Mouse (Mus musculus) CH12.LX (cell line): ENCODE data around the gene Ppp1r8. TPM values are rescaled to one million over a fixed set of nuclear protein-coding genes. Genes with fewer than 3 reads are reported as not detected.

Experiments
- DNase-seq: peaks from one replicate; pipeline ENCODE4 v3.0.0-alpha.2; 2013; ENCODE audit errors: extremely low read depth
- H3K27ac ChIP-seq: 2 replicates; pipeline ENCODE4 v1.5.1; 2012; ENCODE audit warnings: low read depth, mild to moderate bottlenecking, control low read depth, moderate library complexity; ENCODE audit not compliant: insufficient read depth
- H3K27me3 ChIP-seq: replicated peaks from 2 replicates; pipeline ENCODE3; 2012; ENCODE audit warnings: inconsistent platforms
- H3K36me3 ChIP-seq, 2 experiments: replicated peaks in 1 of 2; 2 replicates each; pipeline versions ENCODE3 to v1.6.1; 2012; ENCODE audit warnings: inconsistent platforms in 1 of 2, low read length in 1 of 2, mild to moderate bottlenecking in 1 of 2, mixed read lengths in 1 of 2, moderate library complexity in 1 of 2; ENCODE audit not compliant: control insufficient read depth in 1 of 2, insufficient read depth in 1 of 2
- H3K4me1 ChIP-seq, 2 experiments: 2 replicates each; pipeline ENCODE4 v1.6.1; 2012; ENCODE audit warnings: inconsistent platforms in 1 of 2, moderate library complexity in 1 of 2; ENCODE audit not compliant: insufficient read depth in 2 of 2, control insufficient read depth in 1 of 2
- H3K4me2 ChIP-seq: 2 replicates; pipeline ENCODE4 v1.6.1; 2012; ENCODE audit warnings: low read depth, mild to moderate bottlenecking, control low read depth; ENCODE audit not compliant: poor library complexity, insufficient read depth, severe bottlenecking
- H3K4me3 ChIP-seq, 3 experiments: fragments of 150-350 bp in 1 of 3; sonication (generic) in 1 of 3; replicated peaks in 1 of 3; 2 replicates each; pipeline versions ENCODE3 to v1.5.1; 2011 to 2012; ENCODE audit warnings: low read depth in 2 of 3, low read length in 2 of 3, mild to moderate bottlenecking in 2 of 3, moderate library complexity in 2 of 3, control low read depth in 1 of 3, improper control_type of control experiment in 1 of 3, inconsistent platforms in 1 of 3, mixed read lengths in 1 of 3; ENCODE audit not compliant: poor library complexity in 1 of 3
- H3K79me2 ChIP-seq: replicated peaks from 2 replicates; pipeline ENCODE4 v1.6.1; 2012; ENCODE audit warnings: mild to moderate bottlenecking, moderate library complexity; ENCODE audit not compliant: control insufficient read depth, poor library complexity, insufficient read depth, severe bottlenecking; ENCODE audit errors: extremely low read depth
- H3K9ac ChIP-seq: 2 replicates; pipeline ENCODE4 v1.6.1; 2012; ENCODE audit warnings: low read depth, mild to moderate bottlenecking, control low read depth, moderate library complexity; ENCODE audit not compliant: insufficient read depth
- H3K9me3 ChIP-seq: replicated peaks from 2 replicates; pipeline ENCODE3; 2012; ENCODE audit warnings: low read length, inconsistent platforms, mixed read lengths
- CHD1 ChIP-seq: IDR thresholded peaks from 2 replicates; pipeline ENCODE4 v1.6.1; 2012; ENCODE audit warnings: low read depth, low read length, improper control_type of control experiment, inconsistent platforms
- CTCF ChIP-seq, 2 experiments: IDR thresholded peaks in 1 of 2; conservative IDR thresholded peaks in 1 of 2; 2 replicates each; pipeline ENCODE4 v1.5.1; 2011 to 2012; ENCODE audit warnings: low read depth in 2 of 2, low read length in 2 of 2, improper control_type of control experiment in 1 of 2, inconsistent platforms in 1 of 2, mild to moderate bottlenecking in 1 of 2, moderate library complexity in 1 of 2
- ELF1 ChIP-seq: IDR thresholded peaks from 2 replicates; pipeline ENCODE4 v1.6.1; 2014; ENCODE audit warnings: low read depth, mild to moderate bottlenecking, inconsistent platforms, low read length, improper control_type of control experiment
- HCFC1 ChIP-seq: IDR thresholded peaks from 2 replicates; pipeline ENCODE4 v1.6.1; 2012; ENCODE audit warnings: low read depth, mild to moderate bottlenecking, inconsistent platforms, low read length, improper control_type of control experiment
- IRF4 ChIP-seq: IDR thresholded peaks from 2 replicates; pipeline ENCODE4 v1.6.1; 2014; ENCODE audit warnings: low read depth, mild to moderate bottlenecking, inconsistent platforms, low read length, improper control_type of control experiment
- JUND ChIP-seq: conservative IDR thresholded peaks from 2 replicates; pipeline ENCODE4 v1.6.1; 2011; ENCODE audit warnings: low read depth, low read length, improper control_type of control experiment
- KAT2A ChIP-seq: IDR thresholded peaks from 2 replicates; pipeline ENCODE4 v1.6.1; 2012; ENCODE audit warnings: low read length, improper control_type of control experiment, inconsistent platforms; ENCODE audit not compliant: insufficient replicate concordance
- MAFK ChIP-seq: IDR thresholded peaks from 2 replicates; pipeline ENCODE4 v1.6.1; 2011; ENCODE audit warnings: low read length, improper control_type of control experiment; ENCODE audit not compliant: insufficient replicate concordance
- MAZ ChIP-seq: IDR thresholded peaks from 2 replicates; pipeline ENCODE4 v1.6.1; 2012; ENCODE audit warnings: low read depth, mild to moderate bottlenecking, inconsistent platforms, low read length, improper control_type of control experiment, moderate library complexity
- PAX5 ChIP-seq: IDR thresholded peaks from 2 replicates; pipeline ENCODE4 v1.6.1; 2012; ENCODE audit warnings: low read length, inconsistent platforms, mixed read lengths
- POLR2A ChIP-seq: IDR thresholded peaks from 2 replicates; pipeline ENCODE4 v1.6.1; 2011; ENCODE audit warnings: low read depth, mild to moderate bottlenecking, improper control_type of control experiment, low read length
- RAD21 ChIP-seq: IDR thresholded peaks from 2 replicates; pipeline ENCODE4 v1.6.1; 2011; ENCODE audit warnings: low read depth, mild to moderate bottlenecking, low read length, improper control_type of control experiment, moderate library complexity
- SMC3 ChIP-seq: IDR thresholded peaks from 2 replicates; pipeline ENCODE4 v1.6.1; 2011; ENCODE audit warnings: low read depth, low read length, improper control_type of control experiment
- TBP ChIP-seq: conservative IDR thresholded peaks from 2 replicates; pipeline ENCODE4 v1.6.1; 2011; ENCODE audit warnings: low read depth, low read length, improper control_type of control experiment
- USF1 ChIP-seq: IDR thresholded peaks from 2 replicates; pipeline ENCODE4 v1.6.1; 2014; ENCODE audit warnings: low read depth, mild to moderate bottlenecking, inconsistent platforms, low read length, improper control_type of control experiment
- USF2 ChIP-seq: conservative IDR thresholded peaks from 2 replicates; pipeline ENCODE4 v1.6.1; 2011; ENCODE audit warnings: low read depth, low read length, improper control_type of control experiment
- ZKSCAN1 ChIP-seq: IDR thresholded peaks from 2 replicates; pipeline ENCODE4 v1.6.1; 2012; ENCODE audit warnings: low read depth, inconsistent platforms, low read length, improper control_type of control experiment, borderline replicate concordance
- ZMIZ1 ChIP-seq: IDR thresholded peaks from 2 replicates; pipeline ENCODE4 v1.6.1; 2012; ENCODE audit warnings: low read depth, mild to moderate bottlenecking, inconsistent platforms, low read length, improper control_type of control experiment
- dilution Hi-C: fragments of 300-500 bp; cut with MboI; formaldehyde crosslinking; loops from 2 replicates; pipeline ENCODE4 v1.14.3; 2020; ENCODE audit warnings: low sequenced_read_pairs; ENCODE audit not compliant: extremely low pct_unique_long_range_greater_than_20kb, extremely low pct_ligation_motif_present
- in situ Hi-C: fragments of 300-500 bp; cut with MboI; formaldehyde crosslinking; loops from 3 replicates; pipeline ENCODE4 v1.14.3; 2019; ENCODE audit warnings: low sequenced_read_pairs, low pct_ligation_motif_present, low pct_unique_long_range_greater_than_20kb, mixed read lengths
- polyA plus RNA-seq: library from polyadenylated mRNA; unstranded; fragments of >175 nt; gene quantifications from 2 replicates; pipeline ENCODE4 v1.2.1, GENCODE M21; 2012; ENCODE audit warnings: low read depth; ENCODE audit not compliant: insufficient read length
- total RNA-seq, 2 experiments: library from RNA; depleted of rRNA; stranded (reverse); fragments of 300-350 nt in 1 of 2; fragments of >200 nt in 1 of 2; gene quantifications; 2 replicates each; pipeline ENCODE4 v1.2.3; 2012 to 2014

The Ppp1r8 gene
- total and polyA plus RNA-seq, 3 experiments = 89.0 to 141 (median 107) TPM

- TF ChIP-seq HCFC1 = no peak; the same call in 1 of the 2 replicates
- no peak for TF ChIP-seq ZKSCAN1
- TF ChIP-seq POLR2A = no peak
- 0 out of 2 replicates have a peak, but pooled peaks have one; percentile 47 for TF ChIP-seq MAZ
- TF ChIP-seq CHD1 = no peak
- 0 out of 2 replicates have a peak, but pooled peaks have one; percentile 18 for TF ChIP-seq ZMIZ1
- no peak; the same call in 1 of the 2 replicates for TF ChIP-seq MAFK
- TF ChIP-seq KAT2A = no peak
Observed at GRCm38 (mm10) chr4:132823614-132824366, 19.2 kb downstream of the Ppp1r8 start (continued).

GRCm38 (mm10) chr4:132818442-132818841 is 24.5 kb downstream of the Ppp1r8 start:
- Histone ChIP-seq H3K27me3 (no peaks in the 10 kb centered on the region), H3K4me3 (no peak overlapping the region), H3K9ac (no peak overlapping the region), H3K9me3 (peaks cover 3% of the 10 kb centered on the region), H3K27ac (no peak overlapping the region), H3K79me2 (no peaks in the 10 kb centered on the region), H3K4me2 (no peak overlapping the region), H3K36me3 (no peaks in the 10 kb centered on the region), H3K4me1 (peaks cover 2 to 39% of the 10 kb centered on the region in 2 experiments; a peak in 2 of 4 replicates)
- dilution Hi-C loops = no loop called here
- TF ChIP-seq JUND (no peak), ZMIZ1 (no peak), RAD21 (peak; percentile 18), SMC3 (peak; percentile 33), USF2 (no peak), PAX5 (no peak), CTCF (conservative IDR thresholded peaks at IDR 0.05 in 1 of 2, IDR thresholded peaks at IDR 0.05 in 1 of 2; ENCODE audit: low read depth in 2 of 2, low read length in 2 of 2) (no peak; a peak in 1 of 4 replicates)
- no peak for DNase-seq
- in situ Hi-C loops = loop anchor here (5.0 kb wide), 1 partner anchor 41 kb away; no protein-coding TSS in a partner anchor

- TF ChIP-seq KAT2A (no peak), ELF1 (no peak), IRF4 (no peak), MAZ (no peak), USF2 (no peak), USF1 (no peak), CHD1 (no peak), TBP (no peak)
- TF ChIP-seq, all 38 proteins: peak for 0
- Histone ChIP-seq H3K9ac (no peak overlapping the region), H3K27ac (no peak overlapping the region), H3K36me3 (no peaks in the 10 kb centered on the region), H3K27me3 (no peaks in the 10 kb centered on the region), H3K4me3 (no peak overlapping the region), H3K4me2 (no peak overlapping the region), H3K9me3 (peaks cover 3% of the 10 kb centered on the region), H3K79me2 (no peaks in the 10 kb centered on the region), H3K4me1 (peaks cover 2 to 31% of the 10 kb centered on the region in 2 experiments; a peak in 2 of 4 replicates)
- no peak for DNase-seq
- in situ Hi-C loops = loop anchor here (5.0 kb wide), 1 partner anchor 40 kb away; no protein-coding TSS in a partner anchor
- dilution Hi-C loops = no loop called here
Observed at GRCm38 (mm10) chr4:132816855-132817254, 26.1 kb downstream of the Ppp1r8 start.
